Mouse (Mus musculus) heart, adult 2 months (tissue): ENCODE data around the gene Cntn3.
"Not testable (repeated sequence)": the region's sequence is repeated elsewhere in the genome, so short reads cannot be mapped to it uniquely, and the experiment has no call there.

ENCODE experiments used
- CTCF ChIP-seq: fragments of 200-600 bp; IDR thresholded peaks from 2 replicates; pipeline ENCODE4 v1.8.1; 2022; ENCODE audit warnings: antibody characterized with exemption, mild to moderate bottlenecking, moderate library complexity
- POLR2A ChIP-seq: fragments of 200-500 bp; IDR thresholded peaks from 2 replicates; pipeline ENCODE4 v1.6.1; 2011; ENCODE audit warnings: mild to moderate bottlenecking, low read depth, low read length, control low read depth; ENCODE audit not compliant: insufficient read depth

GRCm38 (mm10) chr6:102573001-102573400, at the start of gene Cntn3:
- not testable (repeated sequence) for TF ChIP-seq POLR2A, CTCF
